In genomic region chr2:84888657-84889315, GRCm38 (mm10) we compare ENCODE assay signal across 8 mouse cellular contexts. TPM values are rescaled to one million over a fixed set of nuclear protein-coding genes. Genes with fewer than 3 reads are reported as not detected.
DNase-seq lines count a peak whose midpoint lies in the region; ATAC-seq lines count a peak whose summit lies in the region.
"Had no signal": no experiment of that assay in that cellular context is flagged by ENCODE, and none has a peak within 500 bp of the region (broad histone marks: within the 10 kb centered on the region; RNA-seq: fewer than 3 reads in every experiment).

No protein-coding gene starts in this region.

- no peaks in the 10 kb centered on the region for H3K36me3 ChIP-seq in limb, embryonic 10.5 days
- no peaks in the 10 kb centered on the region for H3K36me3 ChIP-seq in midbrain, embryonic 10.5 days

- H3K9me3 ChIP-seq in limb, embryonic 10.5 days (replicated peaks): no peaks in the 10 kb centered on the region
- no peaks in the 10 kb centered on the region for H3K9me3 ChIP-seq in midbrain, embryonic 10.5 days (replicated peaks)

- WGBS in limb, embryonic 10.5 days: 3% methylated on average over 28 of the region's 28 CpGs
- under 1% methylated on average over 28 of the region's 28 CpGs for WGBS in midbrain, embryonic 10.5 days

- H3K4me3 ChIP-seq in limb, embryonic 10.5 days: peak overlapping the region; percentile 40
- H3K4me3 ChIP-seq in midbrain, embryonic 10.5 days: peak overlapping the region; percentile 68

- H3K27me3 ChIP-seq in limb, embryonic 10.5 days (ENCODE audit: low read depth, poor library complexity, severe bottlenecking): peaks cover 92% of the 10 kb centered on the region
- H3K27me3 ChIP-seq in midbrain, embryonic 10.5 days (ENCODE audit: low read depth, poor library complexity, severe bottlenecking): peaks cover 71% of the 10 kb centered on the region

- H3K27ac ChIP-seq in limb, embryonic 10.5 days: no peak overlapping the region
- H3K27ac ChIP-seq in midbrain, embryonic 10.5 days (replicated peaks): no peak overlapping the region; the same call in 1 of the 2 replicates
- H3K27ac ChIP-seq: macrophage had no signal

- intact Hi-C loops in gastrocnemius, postnatal 14 days (cut with DNase I; ENCODE audit: low total_unique reads): loop anchor here (5.0 kb wide), 1 partner anchor 56 kb away; no protein-coding TSS in a partner anchor

- H3K4me1 ChIP-seq in limb, embryonic 10.5 days: peaks cover 42% of the 10 kb centered on the region
- H3K4me1 ChIP-seq in midbrain, embryonic 10.5 days: peaks cover 58% of the 10 kb centered on the region

- peak; percentile 70 for ATAC-seq in inflammation-experienced regulatory T-cells, adult 6 months

- peak; percentile 94 for DNase-seq in NIH3T3 (ENCODE audit: low read depth)
- peak; percentile 59 for DNase-seq in c-Kit-positive CD71-positive TER-119-negative erythroid progenitor cells, embryonic 14.5 days (ENCODE audit: low read depth)
- DNase-seq in gastrocnemius, postnatal 14 days: peak; percentile 66
- DNase-seq in limb, embryonic 10.5 days (ENCODE audit: low spot score): peak; percentile 74
- peak; percentile 79 for DNase-seq in midbrain, embryonic 10.5 days (ENCODE audit: low spot score)
- DNase-seq in right cerebral cortex, postnatal 4 days: peak; percentile 79

RNA-seq across cellular contexts. Expression of gene Rtn4rl2, which starts 2.3 kb away (rescaled TPM):
- total RNA-seq in gastrocnemius, postnatal 14 days (2021): under 1 TPM; 0.55 to 0.64 TPM
- not detected for polyA plus RNA-seq in inflammation-experienced regulatory T-cells, adult 6 months (2017; shearing (Covaris generic))
- polyA plus RNA-seq in limb, embryonic 10.5 days (2016; fragmentation: Nextera tagmentation; extraction: Ambion mirVana): 0.74 and 1.0 TPM in 2 replicates
- 1.4 and 1.8 TPM in 2 replicates for polyA plus RNA-seq in midbrain, embryonic 10.5 days (2016; fragmentation: Nextera tagmentation; extraction: Ambion mirVana)
- polyA plus RNA-seq: macrophage had no signal

RNA-seq across cellular contexts. Expression of gene Slc43a3, which starts 47.6 kb away (rescaled TPM):
- total RNA-seq in gastrocnemius, postnatal 14 days (2021): 10 to 100 TPM; 22.4 to 43.2 TPM
- 10 to 100 TPM in 1 of 3 experiments, 1 to 10 TPM in 2; 8.8 to 23.4 (median 9.2) TPM for polyA plus RNA-seq in inflammation-experienced regulatory T-cells, adult 6 months (2017; shearing (Covaris generic))
- 30.4 and 32.8 TPM in 2 replicates for polyA plus RNA-seq in limb, embryonic 10.5 days (2016; fragmentation: Nextera tagmentation; extraction: Ambion mirVana)
- 22.1 and 24.7 TPM in 2 replicates for polyA plus RNA-seq in midbrain, embryonic 10.5 days (2016; fragmentation: Nextera tagmentation; extraction: Ambion mirVana)

RNA-seq across cellular contexts. Expression of gene Slc43a1, which starts 50.1 kb away (rescaled TPM):
- total RNA-seq in gastrocnemius, postnatal 14 days (2021): 10 to 100 TPM in 1 of 2 experiments, 1 to 10 TPM in 1; 6.2 to 16.1 TPM
- 1 to 10 TPM; 1.9 to 9.1 (median 5.9) TPM for polyA plus RNA-seq in inflammation-experienced regulatory T-cells, adult 6 months (2017; shearing (Covaris generic))
- polyA plus RNA-seq in limb, embryonic 10.5 days (2016; fragmentation: Nextera tagmentation; extraction: Ambion mirVana): 36.6 and 42.6 TPM in 2 replicates
- polyA plus RNA-seq in midbrain, embryonic 10.5 days (2016; fragmentation: Nextera tagmentation; extraction: Ambion mirVana): 22.4 and 26.1 TPM in 2 replicates
